Mouse (Mus musculus) forebrain, embryonic 12.5 days (tissue): ENCODE measurements around the gene Kcnk5. TPM values are rescaled to one million over a fixed set of nuclear protein-coding genes. Genes with fewer than 3 reads are reported as not detected.

ENCODE experiments used
- ATAC-seq: fragments of 200-750 bp; cut with Nextera tagmentation; 2 replicates; pipeline ENCODE4 v1.8.0; 2017; ENCODE audit warnings: moderate TSS enrichment; ENCODE audit not compliant: low FRiP score
- H3K27ac ChIP-seq: fragments of 300-500 bp; sonication (generic); 2 replicates; pipeline ENCODE4 v1.5.1; 2016; ENCODE audit warnings: mild to moderate bottlenecking
- H3K27me3 ChIP-seq: fragments of 300-500 bp; sonication (generic); 2 replicates; pipeline ENCODE4 v1.6.1; 2016; ENCODE audit warnings: mild to moderate bottlenecking
- H3K36me3 ChIP-seq: fragments of 300-500 bp; sonication (generic); replicated peaks from 2 replicates; pipeline ENCODE4 v1.6.1; 2016; ENCODE audit warnings: mild to moderate bottlenecking
- H3K4me1 ChIP-seq: fragments of 300-500 bp; sonication (generic); 2 replicates; pipeline ENCODE4 v1.6.1; 2016
- H3K4me2 ChIP-seq: fragments of 300-500 bp; sonication (generic); 2 replicates; pipeline ENCODE4 v1.6.1; 2016; ENCODE audit warnings: mild to moderate bottlenecking, moderate library complexity
- H3K4me3 ChIP-seq: fragments of 300-500 bp; sonication (generic); replicated peaks from 2 replicates; pipeline ENCODE4 v1.5.1; 2016; ENCODE audit warnings: mild to moderate bottlenecking
- H3K9ac ChIP-seq: fragments of 300-500 bp; sonication (generic); 2 replicates; pipeline ENCODE4 v1.6.1; 2016; ENCODE audit warnings: mild to moderate bottlenecking
- H3K9me3 ChIP-seq: fragments of 300-500 bp; sonication (generic); 2 replicates; pipeline ENCODE4 v1.6.1; 2016
- WGBS: fragments of 180-500 bp; shearing (Covaris S2); methylation state at CpG from one replicate; pipeline ENCODE4 v1.1.7; 2016; 5-methylcytosine and 5-hydroxymethylcytosine counted together
- polyA plus RNA-seq: library from polyadenylated mRNA; unstranded; fragments of >200 nt; fragmentation: Nextera tagmentation; extraction: Ambion mirVana; gene quantifications from 2 replicates; pipeline ENCODE4 v1.2.1, GENCODE M21; 2016

Kcnk5 gene
- polyA plus RNA-seq, 1 experiment from 2014 or later, result 13.8 TPM

GRCm38 (mm10) chr14:20158727-20159681, 22.6 kb downstream of the Kcnk5 start:
- H3K9me3 ChIP-seq, result no peaks in the 10 kb centered on the region
- H3K36me3 ChIP-seq, result no peaks in the 10 kb centered on the region
- no peak overlapping the region for H3K9ac ChIP-seq
- H3K4me1 ChIP-seq, result peaks cover 29% of the 10 kb centered on the region
- H3K4me2 ChIP-seq, result no peak overlapping the region
- no peaks in the 10 kb centered on the region for H3K27me3 ChIP-seq
- ATAC-seq, result no peak
- H3K27ac ChIP-seq, result no peak overlapping the region
- H3K4me3 ChIP-seq, result no peak overlapping the region
- WGBS, result 70% methylated on average over 8 of the region's 8 CpGs

DNA sequence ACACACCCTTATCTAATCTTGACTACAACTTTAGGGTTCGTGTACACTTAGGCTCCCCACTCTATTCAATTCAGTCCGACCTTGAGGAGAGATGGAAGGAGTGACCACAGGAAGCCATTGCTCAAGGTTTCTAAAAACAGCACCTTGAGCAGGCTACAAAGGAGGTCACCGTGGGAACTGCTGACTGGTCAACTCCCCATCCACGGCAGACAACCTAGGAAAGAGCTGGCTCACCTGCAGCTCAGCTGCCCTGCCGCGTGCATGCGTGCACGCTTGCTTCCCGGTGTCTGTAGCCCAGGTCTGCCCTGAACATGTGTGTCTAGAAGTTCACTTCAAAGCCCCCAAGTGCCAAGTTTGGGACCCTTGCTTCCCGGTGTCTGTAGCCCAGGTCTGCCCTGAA, 24.0 kb downstream of the Kcnk5 start:
- Histone ChIP-seq H3K27ac (no peak overlapping the region), H3K4me2 (no peak overlapping the region), H3K36me3 (no peaks in the 10 kb centered on the region), H3K9ac (no peak overlapping the region), H3K9me3 (no peaks in the 10 kb centered on the region), H3K4me1 (peaks cover 17% of the 10 kb centered on the region), H3K27me3 (no peaks in the 10 kb centered on the region), H3K4me3 (no peak overlapping the region)
- no peak for ATAC-seq
- WGBS, result 91% methylated on average over 10 of the region's 10 CpGs

GRCm38 (mm10) chr14:20155718-20156117, 25.9 kb downstream of the Kcnk5 start:
- no peak for ATAC-seq
- peaks cover 12% of the 10 kb centered on the region for H3K4me1 ChIP-seq
- H3K9ac ChIP-seq, result no peak overlapping the region
- no peak overlapping the region for H3K27ac ChIP-seq
- no peaks in the 10 kb centered on the region for H3K36me3 ChIP-seq
- no peaks in the 10 kb centered on the region for H3K9me3 ChIP-seq
- no peak overlapping the region for H3K4me3 ChIP-seq
- 47% methylated on average over 10 of the region's 10 CpGs for WGBS
- H3K4me2 ChIP-seq, result no peak overlapping the region
- H3K27me3 ChIP-seq, result no peaks in the 10 kb centered on the region

- Histone ChIP-seq H3K9ac (no peak overlapping the region), H3K4me1 (peaks cover 12% of the 10 kb centered on the region), H3K27ac (no peak overlapping the region), H3K27me3 (no peaks in the 10 kb centered on the region), H3K36me3 (no peaks in the 10 kb centered on the region), H3K9me3 (no peaks in the 10 kb centered on the region), H3K4me3 (no peak overlapping the region), H3K4me2 (no peak overlapping the region)
- ATAC-seq, result no peak
- 88% methylated on average over 4 of the region's 4 CpGs for WGBS
These were observed 26.7 kb downstream of the Kcnk5 start for GRCm38 (mm10) chr14:20154937-20155336.

- Histone ChIP-seq H3K4me3 (no peak overlapping the region), H3K4me1 (peaks cover 6% of the 10 kb centered on the region), H3K9me3 (no peaks in the 10 kb centered on the region), H3K9ac (no peak overlapping the region), H3K4me2 (no peak overlapping the region), H3K27me3 (no peaks in the 10 kb centered on the region), H3K36me3 (no peaks in the 10 kb centered on the region), H3K27ac (no peak overlapping the region)
- no peak for ATAC-seq
- 82% methylated on average over 7 of the region's 7 CpGs for WGBS
These were observed 27.4 kb downstream of the Kcnk5 start for GRCm38 (mm10) chr14:20154245-20154644.

DNA sequence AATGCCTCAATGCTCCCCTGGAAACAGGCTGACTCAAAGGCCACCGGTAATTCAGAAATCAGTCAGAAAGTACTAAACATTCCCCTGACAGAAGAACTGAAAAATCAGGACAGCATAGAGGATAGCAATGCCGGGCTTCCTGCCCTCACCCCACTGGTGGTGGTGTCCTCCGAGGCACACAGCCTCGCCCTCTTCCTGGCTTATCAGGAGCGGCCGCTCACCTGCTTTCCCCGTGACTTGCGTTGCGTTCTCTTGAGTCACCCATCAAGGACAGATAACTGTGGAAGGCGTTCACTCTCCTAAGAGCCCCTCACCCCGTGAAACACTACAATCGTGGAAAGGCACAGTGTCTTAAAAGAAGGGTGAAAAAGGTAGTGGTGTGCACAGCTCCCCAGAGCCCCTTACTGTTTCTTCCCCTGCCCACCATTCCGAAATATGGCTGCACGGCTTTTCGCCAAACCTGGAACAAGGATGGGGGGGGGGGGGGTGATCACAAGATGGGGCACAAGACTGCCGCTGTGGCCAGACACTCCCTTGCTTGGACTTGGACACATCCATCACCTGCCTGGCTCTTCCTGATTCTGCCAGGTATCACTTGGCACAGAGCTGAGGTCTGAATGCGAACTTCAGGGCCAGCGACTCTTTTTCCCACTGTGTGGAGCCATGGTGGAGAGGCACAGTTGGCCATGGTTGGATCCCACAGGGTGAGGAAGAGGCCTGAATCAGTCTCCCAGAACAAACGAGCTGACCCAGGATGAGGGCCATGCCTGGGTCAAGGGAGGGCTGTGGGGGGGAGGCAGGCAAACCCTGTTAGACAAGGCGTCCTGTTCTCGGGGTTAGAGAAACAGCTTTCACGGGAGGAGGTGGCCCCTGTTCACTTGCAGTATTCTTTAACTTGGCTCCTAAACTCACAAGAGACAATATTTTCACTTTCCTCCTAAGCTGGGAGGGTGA, 32.2 kb downstream of the Kcnk5 start:
- no peak overlapping the region for H3K4me2 ChIP-seq
- H3K9ac ChIP-seq, result no peak overlapping the region
- no peak overlapping the region for H3K27ac ChIP-seq
- ATAC-seq, result no peak
- H3K4me1 ChIP-seq, result peaks cover 10% of the 10 kb centered on the region
- peaks cover 20% of the 10 kb centered on the region for H3K36me3 ChIP-seq
- H3K9me3 ChIP-seq, result no peaks in the 10 kb centered on the region
- H3K4me3 ChIP-seq, result no peak overlapping the region
- H3K27me3 ChIP-seq, result no peaks in the 10 kb centered on the region
- WGBS, result 90% methylated on average over 22 of the region's 22 CpGs

- no peak overlapping the region for H3K9ac ChIP-seq
- WGBS, result 95% methylated on average over 11 of the region's 11 CpGs
- H3K27ac ChIP-seq, result no peak overlapping the region
- no peaks in the 10 kb centered on the region for H3K9me3 ChIP-seq
- no peaks in the 10 kb centered on the region for H3K27me3 ChIP-seq
- H3K4me2 ChIP-seq, result no peak overlapping the region
- H3K36me3 ChIP-seq, result peaks cover 23% of the 10 kb centered on the region
- H3K4me3 ChIP-seq, result no peak overlapping the region
- H3K4me1 ChIP-seq, result peaks cover 19% of the 10 kb centered on the region
- no peak for ATAC-seq
These were observed 33.1 kb downstream of the Kcnk5 start for GRCm38 (mm10) chr14:20148514-20148913.

GRCm38 (mm10) chr14:20147854-20148253, 33.8 kb downstream of the Kcnk5 start:
- H3K4me2 ChIP-seq, result no peak overlapping the region
- WGBS, result 96% methylated on average over 7 of the region's 7 CpGs

DNA sequence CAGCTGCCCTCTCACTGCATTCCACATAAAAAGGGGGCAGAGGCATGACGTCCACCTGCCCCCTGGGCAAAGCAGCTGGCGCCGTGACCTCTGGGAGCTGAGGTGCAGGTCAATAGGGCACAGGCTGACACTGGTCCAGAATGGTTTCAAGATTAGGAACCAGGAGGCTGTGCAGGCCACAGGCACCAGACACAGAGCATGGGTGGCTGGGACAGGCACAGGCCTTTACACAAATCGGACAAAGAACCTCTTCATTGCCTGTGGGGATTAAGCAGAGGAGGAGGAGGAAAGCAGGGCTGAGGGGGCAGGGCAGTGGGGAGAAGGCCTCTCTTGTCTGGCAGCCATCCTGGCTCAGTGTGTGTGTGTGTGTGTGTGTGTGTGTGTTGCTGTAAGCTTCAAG, 37.5 kb downstream of the Kcnk5 start:
- Histone ChIP-seq H3K9ac (no peak overlapping the region), H3K4me1 (peaks cover 15% of the 10 kb centered on the region), H3K4me3 (no peak overlapping the region), H3K36me3 (peaks cover 57% of the 10 kb centered on the region), H3K9me3 (no peaks in the 10 kb centered on the region), H3K4me2 (no peak overlapping the region), H3K27me3 (no peaks in the 10 kb centered on the region), H3K27ac (peak overlapping the region; percentile 80)
- 25% methylated on average over 4 of the region's 4 CpGs for WGBS
- ATAC-seq, result peak; percentile 77

More at GRCm38 (mm10) chr14:20147854-20148253, 33.8 kb downstream of the Kcnk5 start:
- H3K9me3 ChIP-seq, result no peaks in the 10 kb centered on the region
- no peak overlapping the region for H3K4me3 ChIP-seq
- no peaks in the 10 kb centered on the region for H3K27me3 ChIP-seq
- ATAC-seq, result no peak
- peaks cover 25% of the 10 kb centered on the region for H3K36me3 ChIP-seq
- H3K9ac ChIP-seq, result no peak overlapping the region
- H3K27ac ChIP-seq, result no peak overlapping the region
- peaks cover 19% of the 10 kb centered on the region for H3K4me1 ChIP-seq

- Histone ChIP-seq H3K4me1 (peaks cover 2% of the 10 kb centered on the region), H3K27me3 (no peaks in the 10 kb centered on the region), H3K4me3 (no peak within 1 kb of the TSS), H3K36me3 (peaks cover 38% of the 10 kb centered on the region), H3K27ac (no peak within 1 kb of the TSS), H3K9me3 (no peaks in the 10 kb centered on the region), H3K4me2 (no peak within 1 kb of the TSS), H3K9ac (no peak within 1 kb of the TSS)
- 87% methylated on average over 16 of the region's 16 CpGs for WGBS
- no peak for ATAC-seq
These were observed 42.9 kb downstream of the Kcnk5 start, which contains the start of gene Saysd1 for GRCm38 (mm10) chr14:20138484-20139355. Gene Saysd1 (minus strand): TSS chr14:20138534.

DNA sequence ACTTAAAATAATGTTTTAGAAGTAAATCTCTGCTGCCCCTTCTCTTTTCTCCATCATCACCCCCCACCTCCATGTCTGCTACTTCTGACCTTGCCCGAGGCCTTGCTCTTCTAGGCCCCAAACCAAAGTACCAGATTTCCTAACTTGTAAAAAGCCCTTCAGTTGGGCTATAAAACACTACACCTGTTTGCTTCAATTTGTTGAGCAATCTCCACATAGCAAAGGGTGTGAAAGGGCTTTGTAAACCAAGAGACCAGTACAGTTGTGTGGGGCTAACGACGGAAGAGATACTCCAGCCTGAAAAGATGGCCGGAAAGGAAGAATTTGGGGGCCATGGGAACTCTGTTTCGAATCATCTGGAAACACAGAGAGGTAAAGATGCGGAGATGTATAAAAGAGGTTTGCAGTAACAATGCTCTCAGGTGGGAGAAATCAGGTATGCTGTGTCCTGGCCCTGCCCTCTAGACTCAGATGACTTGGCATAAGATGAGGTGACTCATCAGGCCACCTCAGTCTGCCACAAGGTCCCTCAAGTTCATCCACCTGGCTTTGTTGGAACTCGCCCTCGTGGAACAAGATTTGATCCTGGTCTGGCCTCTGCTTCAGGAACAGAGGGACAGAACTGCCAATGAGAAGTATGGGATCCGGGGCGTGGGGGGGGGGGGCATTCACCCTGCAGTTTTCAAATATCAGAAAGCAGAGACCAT, 46.5 kb downstream of the Kcnk5 start:
- no peak overlapping the region for H3K4me3 ChIP-seq
- ATAC-seq, result no peak
- H3K4me1 ChIP-seq, result no peaks in the 10 kb centered on the region
- no peak overlapping the region for H3K9ac ChIP-seq
- no peaks in the 10 kb centered on the region for H3K9me3 ChIP-seq
- H3K36me3 ChIP-seq, result peaks cover 8% of the 10 kb centered on the region; the same call in 1 of the 2 replicates
- H3K27me3 ChIP-seq, result no peaks in the 10 kb centered on the region
- WGBS, result 91% methylated on average over 10 of the region's 10 CpGs
- H3K4me2 ChIP-seq, result no peak overlapping the region
- no peak overlapping the region for H3K27ac ChIP-seq
